Mouse (Mus musculus): ENCODE measurements at regions not wholly inside any gene's neighbourhood (a gene's known extent, or its start where the extent isn't known, plus 50 kb on each side); places are given as distances from the start of the nearest gene placed in this dataset.

GRCm38 (mm10) chr13:33721851-33722250 lies 60.6 kb downstream of the Serpinb6d start:
- DNase-seq, result no peak

- peak; percentile 84 for DNase-seq
Observed at GRCm38 (mm10) chr13:33762293-33763125, 80.7 kb downstream of the Serpinb6e start.

DNA sequence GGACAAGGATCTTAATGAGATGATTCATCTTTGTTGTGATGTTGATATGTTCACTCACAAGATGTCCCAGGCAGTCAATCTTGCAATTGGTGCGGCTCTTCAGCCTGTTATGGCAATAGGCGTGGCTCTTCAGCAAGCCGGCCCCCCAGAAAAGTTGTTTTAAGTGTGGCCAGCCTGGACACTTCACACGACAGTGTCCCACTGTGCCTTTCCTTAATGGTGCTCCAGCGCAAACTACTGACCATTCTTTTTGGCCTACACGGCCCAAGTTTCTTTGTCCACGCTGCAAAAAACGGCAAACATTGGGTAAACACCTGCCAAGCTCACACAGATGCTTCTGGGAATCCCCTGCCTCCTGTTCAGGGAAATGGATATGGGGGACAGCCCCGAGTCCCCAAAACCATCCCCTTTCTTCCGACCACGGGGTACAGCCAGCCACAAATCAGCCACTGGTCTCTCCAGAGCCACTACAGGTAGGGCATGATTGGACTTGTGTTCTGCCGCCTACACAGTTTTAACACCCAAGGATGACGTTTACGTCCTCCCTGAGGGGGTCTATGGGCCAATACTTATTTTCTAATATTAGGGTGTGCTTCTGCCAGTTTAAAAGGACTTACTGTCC lies 79.8 kb downstream of the Serpinb6e start:
- no peak for DNase-seq
